Mouse (Mus musculus): ENCODE results near the gene St7. TPM values are rescaled to one million over a fixed set of nuclear protein-coding genes. Genes with fewer than 3 reads are reported as not detected.
A peak's percentile ranks its signal among the peaks of the same experiment; 100 is the strongest.

St7 gene
- polyA plus RNA-seq, 2 experiments = 7.9 to 8.9 TPM

- H3K27me3 ChIP-seq (ENCODE audit: control insufficient read depth, insufficient read depth, low read length) = no peaks in the 10 kb centered on the region
- 65% methylated on average over 8 of the region's 8 CpGs for WGBS (ENCODE audit: insufficient replicate concordance)
- H3K9me3 ChIP-seq (ENCODE audit: control insufficient read depth, low read length) = no peaks in the 10 kb centered on the region
- no peaks in the 10 kb centered on the region for H3K4me1 ChIP-seq (replicated peaks; ENCODE audit: control insufficient read depth in 2 of 2, insufficient read depth in 2 of 2, low read length in 1 of 2)
- H3K27ac ChIP-seq = no peak overlapping the region
- H3K9ac ChIP-seq (replicated peaks) = no peak overlapping the region
- ATAC-seq (ENCODE audit: insufficient read depth) (no peak), DNase-seq (ENCODE audit: low read depth in 3 of 3, low spot score in 3 of 3) (no peak)
- H3K36me3 ChIP-seq (replicated peaks; ENCODE audit: control insufficient read depth, insufficient read depth, low read depth) = no peaks in the 10 kb centered on the region
- no peak overlapping the region for H3K4me2 ChIP-seq (ENCODE audit: low read depth)
- TF ChIP-seq EP300 (IDR thresholded peaks at IDR 0.05; ENCODE audit: low read depth) (no peak), CTCF (IDR thresholded peaks at IDR 0.05; ENCODE audit: low read depth) (no peak)
- H3K4me3 ChIP-seq (ENCODE audit: insufficient read depth in 1 of 2, low read depth in 2 of 2, low read length in 2 of 2) = no peak overlapping the region
Observed at GRCm38 (mm10) chr6:17932806-17933205, 240.1 kb downstream of the St7 start.

DNA sequence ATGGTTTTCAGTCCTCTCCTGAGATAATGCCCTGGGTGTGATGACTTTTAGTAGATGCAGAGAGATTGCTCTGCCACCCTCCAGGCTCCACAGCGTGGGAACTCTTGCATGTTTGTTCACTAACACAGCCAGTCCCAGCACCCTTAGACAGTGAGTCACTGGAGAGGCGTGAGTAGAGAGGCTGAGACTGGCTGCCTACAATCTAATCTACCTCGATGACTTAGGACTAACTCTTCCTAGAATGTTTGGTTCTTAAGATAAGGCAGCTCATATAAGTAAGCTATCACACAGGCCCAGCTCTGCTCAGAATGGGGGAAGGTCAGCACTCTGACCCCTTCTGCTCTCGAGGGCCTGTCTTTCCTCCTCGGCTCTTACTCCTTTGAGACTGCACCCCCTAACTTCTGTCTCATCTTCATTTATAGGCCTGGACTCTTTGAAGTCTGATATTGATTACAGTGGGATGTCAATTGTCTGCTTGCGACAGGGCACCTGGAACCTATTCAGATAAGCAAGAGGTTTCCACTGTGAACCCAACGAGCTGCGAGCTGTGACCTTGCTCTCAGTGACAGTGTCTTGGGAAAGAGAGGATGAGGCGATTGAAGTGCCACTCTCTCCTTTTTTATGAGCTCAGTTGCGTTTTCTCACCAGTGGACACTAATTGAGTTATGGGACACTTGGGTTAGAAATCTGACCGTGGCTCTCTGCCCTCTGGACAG is 246.1 kb downstream of the St7 start:
- no peak for DNase-seq (ENCODE audit: low read depth in 3 of 3, low spot score in 3 of 3)
- TF ChIP-seq EP300 (IDR thresholded peaks at IDR 0.05; ENCODE audit: low read depth) (no peak), CTCF (IDR thresholded peaks at IDR 0.05; ENCODE audit: low read depth) (no peak)

DNA sequence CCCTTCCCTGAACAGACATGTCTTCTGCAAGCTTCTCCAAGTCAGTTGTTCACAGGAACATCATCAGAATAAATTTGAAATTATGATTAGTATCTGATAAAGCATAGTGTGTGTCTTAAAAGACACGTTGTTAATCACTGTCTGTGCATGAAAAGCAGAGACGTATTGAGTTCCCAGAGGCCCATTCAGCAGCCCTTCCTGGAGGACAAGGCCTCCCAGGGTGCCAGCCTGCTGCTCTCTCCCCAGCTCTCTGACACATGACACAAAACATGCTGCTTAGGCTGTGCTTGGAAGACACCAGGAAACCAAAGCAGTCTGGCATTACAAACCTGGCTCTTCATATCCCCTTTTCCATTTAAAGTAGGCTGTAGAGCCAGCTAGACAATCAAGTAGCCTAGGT is 249.2 kb downstream of the St7 start:
- no peak overlapping the region for H3K4me3 ChIP-seq (ENCODE audit: insufficient read depth in 1 of 2, low read depth in 2 of 2, low read length in 2 of 2)
- H3K27me3 ChIP-seq (ENCODE audit: control insufficient read depth, insufficient read depth, low read length) = no peaks in the 10 kb centered on the region
- ATAC-seq (ENCODE audit: insufficient read depth) (no peak), DNase-seq (ENCODE audit: low read depth in 3 of 3, low spot score in 3 of 3) (no peak)
- H3K36me3 ChIP-seq (replicated peaks; ENCODE audit: control insufficient read depth, insufficient read depth, low read depth) = no peaks in the 10 kb centered on the region
- no peak overlapping the region for H3K9ac ChIP-seq (replicated peaks)
- WGBS (ENCODE audit: insufficient replicate concordance) = 52% methylated on average over 2 of the region's 2 CpGs
- peaks cover 0 to 11% of the 10 kb centered on the region in 2 experiments; a peak in 2 of 4 replicates for H3K4me1 ChIP-seq (replicated peaks; ENCODE audit: control insufficient read depth in 2 of 2, insufficient read depth in 2 of 2, low read length in 1 of 2)
- no peak overlapping the region for H3K4me2 ChIP-seq (ENCODE audit: low read depth)
- H3K9me3 ChIP-seq (ENCODE audit: control insufficient read depth, low read length) = no peaks in the 10 kb centered on the region
- H3K27ac ChIP-seq = no peak overlapping the region
- TF ChIP-seq CTCF (IDR thresholded peaks at IDR 0.05; ENCODE audit: low read depth) = no peak
- no peak for TF ChIP-seq EP300 (IDR thresholded peaks at IDR 0.05; ENCODE audit: low read depth)

More for the DNA sequence above, 246.1 kb downstream of the St7 start:
- 39% methylated on average over 11 of the region's 11 CpGs for WGBS (ENCODE audit: insufficient replicate concordance)
- Histone ChIP-seq H3K9ac (replicated peaks) (no peak overlapping the region), H3K4me2 (ENCODE audit: low read depth) (no peak overlapping the region), H3K36me3 (replicated peaks; ENCODE audit: control insufficient read depth, insufficient read depth, low read depth) (no peaks in the 10 kb centered on the region), H3K27ac (no peak overlapping the region), H3K9me3 (ENCODE audit: control insufficient read depth, low read length) (no peaks in the 10 kb centered on the region), H3K4me3 (ENCODE audit: insufficient read depth in 1 of 2, low read depth in 2 of 2, low read length in 2 of 2) (no peak overlapping the region), H3K27me3 (ENCODE audit: control insufficient read depth, insufficient read depth, low read length) (no peaks in the 10 kb centered on the region), H3K4me1 (replicated peaks; ENCODE audit: control insufficient read depth in 2 of 2, insufficient read depth in 2 of 2, low read length in 1 of 2) (peaks cover 0 to 11% of the 10 kb centered on the region in 2 experiments; a peak in 2 of 4 replicates)
- peak; percentile 61; the same call in 1 of the 2 replicates for ATAC-seq (ENCODE audit: insufficient read depth)

DNA sequence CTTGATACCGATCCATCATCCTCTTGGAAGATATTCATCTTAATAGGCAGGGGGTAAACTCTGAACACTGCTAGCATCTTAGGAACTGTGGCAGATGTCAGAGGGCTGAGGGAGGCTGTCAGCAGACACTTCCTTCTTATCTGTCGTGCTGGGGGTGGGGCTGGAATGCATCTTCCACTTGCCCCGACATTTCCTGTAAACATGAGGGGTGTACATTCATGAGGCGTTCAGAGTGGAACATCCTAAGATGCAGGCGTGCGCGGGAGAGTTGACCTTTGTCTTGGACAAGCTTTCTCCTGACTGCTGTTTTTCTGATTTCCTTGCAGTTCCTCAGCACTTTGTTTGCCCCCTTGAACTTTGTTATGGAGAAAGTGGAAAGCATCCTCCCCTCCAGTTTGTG is 249.6 kb downstream of the St7 start:
- no peaks in the 10 kb centered on the region for H3K36me3 ChIP-seq (replicated peaks; ENCODE audit: control insufficient read depth, insufficient read depth, low read depth)
- 35% methylated on average over 7 of the region's 7 CpGs for WGBS (ENCODE audit: insufficient replicate concordance)
- ATAC-seq (ENCODE audit: insufficient read depth) (no peak), DNase-seq (ENCODE audit: low read depth in 3 of 3, low spot score in 3 of 3) (no peak)
- no peaks in the 10 kb centered on the region for H3K27me3 ChIP-seq (ENCODE audit: control insufficient read depth, insufficient read depth, low read length)
- no peaks in the 10 kb centered on the region for H3K9me3 ChIP-seq (ENCODE audit: control insufficient read depth, low read length)
- no peak overlapping the region for H3K27ac ChIP-seq
- H3K9ac ChIP-seq (replicated peaks) = no peak overlapping the region
- H3K4me2 ChIP-seq (ENCODE audit: low read depth) = no peak overlapping the region
- peaks cover 0 to 14% of the 10 kb centered on the region in 2 experiments; a peak in 2 of 4 replicates for H3K4me1 ChIP-seq (replicated peaks; ENCODE audit: control insufficient read depth in 2 of 2, insufficient read depth in 2 of 2, low read length in 1 of 2)
- H3K4me3 ChIP-seq (ENCODE audit: insufficient read depth in 1 of 2, low read depth in 2 of 2, low read length in 2 of 2) = no peak overlapping the region
- TF ChIP-seq CTCF (IDR thresholded peaks at IDR 0.05; ENCODE audit: low read depth) (no peak), EP300 (IDR thresholded peaks at IDR 0.05; ENCODE audit: low read depth) (no peak)

DNA sequence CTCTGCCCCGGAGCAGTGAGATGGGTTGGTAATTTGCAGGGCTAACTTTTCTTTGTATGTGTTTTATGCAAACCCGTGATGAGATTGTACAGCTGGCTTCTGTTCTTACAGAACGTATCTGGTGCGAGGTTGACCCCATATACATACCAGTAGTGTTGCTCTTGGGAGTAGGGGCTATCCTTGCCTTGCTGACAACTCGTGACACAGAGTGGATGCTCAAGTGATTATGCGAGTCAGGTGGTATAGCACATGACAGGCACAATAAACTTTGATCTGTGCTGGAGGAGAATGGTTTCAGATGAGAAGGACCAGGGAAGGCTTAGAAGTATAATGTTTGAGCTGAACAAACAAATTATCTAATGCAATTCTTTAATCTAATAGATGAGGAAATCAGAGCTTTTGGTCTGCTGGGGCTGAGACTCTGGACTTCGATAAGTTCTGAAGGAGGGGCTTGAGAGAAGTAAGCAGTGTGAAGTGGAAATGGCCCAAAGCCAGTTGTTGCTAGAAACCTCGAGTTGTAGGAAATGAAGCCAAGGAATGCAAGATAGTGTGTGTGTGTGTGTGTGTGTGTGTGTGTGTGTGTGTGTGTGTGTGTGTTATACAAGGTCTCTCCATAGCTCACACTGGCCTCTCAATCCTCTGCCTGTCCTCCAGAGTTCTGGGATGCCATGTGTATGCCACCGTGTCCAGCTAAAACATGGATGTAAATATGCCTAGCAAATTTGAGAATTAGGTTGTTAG is 251.3 kb downstream of the St7 start:
- WGBS (ENCODE audit: insufficient replicate concordance) = 63% methylated on average over 9 of the region's 9 CpGs

More for the DNA sequence above, 251.3 kb downstream of the St7 start:
- H3K27ac ChIP-seq = no peak overlapping the region
- H3K4me3 ChIP-seq (ENCODE audit: insufficient read depth in 1 of 2, low read depth in 2 of 2, low read length in 2 of 2) = no peak overlapping the region
- no peaks in the 10 kb centered on the region for H3K9me3 ChIP-seq (ENCODE audit: control insufficient read depth, low read length)
- no peak overlapping the region for H3K4me2 ChIP-seq (ENCODE audit: low read depth)
- no peak overlapping the region for H3K9ac ChIP-seq (replicated peaks)
- DNase-seq (ENCODE audit: low read depth in 3 of 3, low spot score in 3 of 3) (no peak), ATAC-seq (ENCODE audit: insufficient read depth) (no peak)
- H3K4me1 ChIP-seq (replicated peaks; ENCODE audit: control insufficient read depth in 2 of 2, insufficient read depth in 2 of 2, low read length in 1 of 2) = peaks cover 0 to 10% of the 10 kb centered on the region in 2 experiments; a peak in 2 of 4 replicates
- H3K27me3 ChIP-seq (ENCODE audit: control insufficient read depth, insufficient read depth, low read length) = no peaks in the 10 kb centered on the region
- H3K36me3 ChIP-seq (replicated peaks; ENCODE audit: control insufficient read depth, insufficient read depth, low read depth) = no peaks in the 10 kb centered on the region
- TF ChIP-seq CTCF (IDR thresholded peaks at IDR 0.05; ENCODE audit: low read depth) (no peak), EP300 (IDR thresholded peaks at IDR 0.05; ENCODE audit: low read depth) (no peak)
